Mouse (Mus musculus): ENCODE data around the gene Pakap. TPM values are rescaled to one million over a fixed set of nuclear protein-coding genes. Genes with fewer than 3 reads are reported as not detected.

Pakap gene
- polyA plus RNA-seq, 1 experiment from 2014 or later: 10.7 TPM

DNA sequence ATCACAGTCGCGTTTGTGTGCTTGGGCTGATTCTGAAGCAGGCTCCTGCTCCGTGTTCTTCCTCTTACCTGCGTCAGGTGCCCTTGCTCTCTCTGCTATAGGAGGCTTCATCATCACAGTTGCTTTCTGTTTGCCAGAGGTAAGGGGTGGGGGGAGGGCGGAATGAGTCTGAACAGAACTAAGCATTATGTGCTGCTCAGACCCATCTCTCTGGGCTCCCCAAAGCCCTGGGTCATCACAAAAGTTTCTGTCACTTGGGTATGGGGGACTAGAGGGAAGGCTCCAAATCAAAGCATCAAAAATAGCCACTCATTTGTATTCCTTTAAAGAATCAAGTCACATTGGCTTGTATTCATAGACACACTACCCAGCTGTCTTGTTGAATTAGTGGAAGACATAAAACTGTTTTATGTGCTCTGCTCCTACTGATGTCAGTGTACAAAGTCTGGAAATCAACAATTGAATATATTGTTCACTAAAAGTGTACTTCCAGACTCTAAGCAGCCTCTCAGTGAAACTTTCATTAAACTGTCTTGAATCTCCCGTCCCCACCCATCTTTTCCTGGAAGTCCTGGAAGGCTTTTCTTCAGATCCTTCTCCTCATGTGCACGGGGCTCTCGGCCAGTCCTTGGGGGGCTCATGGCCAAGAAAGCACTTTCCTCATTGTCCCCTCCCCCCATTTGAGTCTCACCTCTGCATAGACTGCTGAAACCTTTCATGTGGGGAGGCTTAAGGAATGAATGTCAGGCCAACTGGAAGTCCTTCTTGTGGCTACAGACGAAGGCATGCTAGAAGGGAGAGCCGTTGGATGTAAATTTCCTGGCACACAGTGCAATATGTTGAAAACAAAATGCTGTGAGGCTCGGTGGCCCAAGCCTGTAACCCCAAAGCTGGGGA, 135.8 kb downstream of the Pakap start:
- H3K27me3 ChIP-seq (ENCODE audit: control insufficient read depth, insufficient read depth, low read length): no peaks in the 10 kb centered on the region
- no peak overlapping the region for H3K4me2 ChIP-seq (ENCODE audit: low read length)
- H3K36me3 ChIP-seq (ENCODE audit: control insufficient read depth, insufficient read depth, low read length): no peaks in the 10 kb centered on the region
- no peak overlapping the region for H3K9ac ChIP-seq (replicated peaks; ENCODE audit: low read length)
- H3K4me1 ChIP-seq (ENCODE audit: control insufficient read depth, insufficient read depth, low read length): no peaks in the 10 kb centered on the region
- H3K27ac ChIP-seq (replicated peaks; ENCODE audit: low read depth, low read length): no peak overlapping the region
- WGBS: 73% methylated on average over 11 of the region's 11 CpGs
- H3K4me3 ChIP-seq (replicated peaks; ENCODE audit: low read depth, low read length): no peak overlapping the region
- DNase-seq (no peak), ATAC-seq (ENCODE audit: low FRiP score, low TSS enrichment) (no peak)
- H3K9me3 ChIP-seq (ENCODE audit: control insufficient read depth, low read length): no peaks in the 10 kb centered on the region

GRCm38 (mm10) chr4:57704575-57704974, 136.6 kb downstream of the Pakap start:
- DNase-seq: no peak

GRCm38 (mm10) chr4:57715849-57716248, 147.9 kb downstream of the Pakap start:
- Histone ChIP-seq H3K4me1 (ENCODE audit: control insufficient read depth, insufficient read depth, low read length) (no peaks in the 10 kb centered on the region), H3K9ac (replicated peaks; ENCODE audit: low read length) (no peak overlapping the region), H3K9me3 (ENCODE audit: control insufficient read depth, low read length) (no peaks in the 10 kb centered on the region), H3K27me3 (ENCODE audit: control insufficient read depth, insufficient read depth, low read length) (no peaks in the 10 kb centered on the region), H3K4me3 (replicated peaks; ENCODE audit: low read depth, low read length) (no peak overlapping the region), H3K27ac (replicated peaks; ENCODE audit: low read depth, low read length) (no peak overlapping the region), H3K36me3 (ENCODE audit: control insufficient read depth, insufficient read depth, low read length) (no peaks in the 10 kb centered on the region), H3K4me2 (ENCODE audit: low read length) (no peak overlapping the region)
- ATAC-seq (ENCODE audit: low FRiP score, low TSS enrichment): no peak
- no peak for DNase-seq

More at GRCm38 (mm10) chr4:57704575-57704974, 136.6 kb downstream of the Pakap start:
- H3K4me2 ChIP-seq (ENCODE audit: low read length): no peak overlapping the region
- H3K9ac ChIP-seq (replicated peaks; ENCODE audit: low read length): no peak overlapping the region
- H3K27ac ChIP-seq (replicated peaks; ENCODE audit: low read depth, low read length): no peak overlapping the region
- no peaks in the 10 kb centered on the region for H3K9me3 ChIP-seq (ENCODE audit: control insufficient read depth, low read length)
- H3K4me3 ChIP-seq (replicated peaks; ENCODE audit: low read depth, low read length): no peak overlapping the region
- ATAC-seq (ENCODE audit: low FRiP score, low TSS enrichment): no peak
- H3K4me1 ChIP-seq (ENCODE audit: control insufficient read depth, insufficient read depth, low read length): no peaks in the 10 kb centered on the region
- no peaks in the 10 kb centered on the region for H3K36me3 ChIP-seq (ENCODE audit: control insufficient read depth, insufficient read depth, low read length)
- 92% methylated on average over 7 of the region's 7 CpGs for WGBS
- H3K27me3 ChIP-seq (ENCODE audit: control insufficient read depth, insufficient read depth, low read length): no peaks in the 10 kb centered on the region

GRCm38 (mm10) chr4:57716735-57717134, 148.8 kb downstream of the Pakap start:
- no peak overlapping the region for H3K27ac ChIP-seq (replicated peaks; ENCODE audit: low read depth, low read length)
- H3K27me3 ChIP-seq (ENCODE audit: control insufficient read depth, insufficient read depth, low read length): no peaks in the 10 kb centered on the region
- H3K9me3 ChIP-seq (ENCODE audit: control insufficient read depth, low read length): no peaks in the 10 kb centered on the region
- no peaks in the 10 kb centered on the region for H3K36me3 ChIP-seq (ENCODE audit: control insufficient read depth, insufficient read depth, low read length)
- no peak overlapping the region for H3K4me3 ChIP-seq (replicated peaks; ENCODE audit: low read depth, low read length)
- 22% methylated on average over 4 of the region's 4 CpGs for WGBS
- no peak for ATAC-seq (ENCODE audit: low FRiP score, low TSS enrichment)
- no peak overlapping the region for H3K4me2 ChIP-seq (ENCODE audit: low read length)
- no peaks in the 10 kb centered on the region for H3K4me1 ChIP-seq (ENCODE audit: control insufficient read depth, insufficient read depth, low read length)
- peak; percentile 40 for DNase-seq
- no peak overlapping the region for H3K9ac ChIP-seq (replicated peaks; ENCODE audit: low read length)

GRCm38 (mm10) chr4:57717354-57717753, 149.4 kb downstream of the Pakap start, which contains the start of gene Akap2:
Akap2 (plus strand) TSS chr4:57717657.
- Histone ChIP-seq H3K4me1 (ENCODE audit: control insufficient read depth, insufficient read depth, low read length) (no peaks in the 10 kb centered on the region), H3K4me3 (replicated peaks; ENCODE audit: low read depth, low read length) (no peak within 1 kb of the TSS), H3K36me3 (ENCODE audit: control insufficient read depth, insufficient read depth, low read length) (no peaks in the 10 kb centered on the region), H3K27me3 (ENCODE audit: control insufficient read depth, insufficient read depth, low read length) (no peaks in the 10 kb centered on the region), H3K27ac (replicated peaks; ENCODE audit: low read depth, low read length) (no peak within 1 kb of the TSS), H3K9me3 (ENCODE audit: control insufficient read depth, low read length) (no peaks in the 10 kb centered on the region), H3K9ac (replicated peaks; ENCODE audit: low read length) (no peak within 1 kb of the TSS), H3K4me2 (ENCODE audit: low read length) (no peak within 1 kb of the TSS)
- ATAC-seq (ENCODE audit: low FRiP score, low TSS enrichment): no peak
- 73% methylated on average over 9 of the region's 9 CpGs for WGBS
- no peak for DNase-seq

- no peak overlapping the region for H3K4me2 ChIP-seq (ENCODE audit: low read length)
- H3K36me3 ChIP-seq (ENCODE audit: control insufficient read depth, insufficient read depth, low read length): no peaks in the 10 kb centered on the region
- no peak overlapping the region for H3K27ac ChIP-seq (replicated peaks; ENCODE audit: low read depth, low read length)
- DNase-seq: no peak
- ATAC-seq (ENCODE audit: low FRiP score, low TSS enrichment): no peak
- no peaks in the 10 kb centered on the region for H3K4me1 ChIP-seq (ENCODE audit: control insufficient read depth, insufficient read depth, low read length)
- WGBS: 91% methylated on average over 1 of the region's 1 CpGs
- no peak overlapping the region for H3K9ac ChIP-seq (replicated peaks; ENCODE audit: low read length)
- no peak overlapping the region for H3K4me3 ChIP-seq (replicated peaks; ENCODE audit: low read depth, low read length)
- H3K9me3 ChIP-seq (ENCODE audit: control insufficient read depth, low read length): no peaks in the 10 kb centered on the region
- H3K27me3 ChIP-seq (ENCODE audit: control insufficient read depth, insufficient read depth, low read length): no peaks in the 10 kb centered on the region
These were observed 151.4 kb downstream of the Pakap start for GRCm38 (mm10) chr4:57719370-57719769.

DNA sequence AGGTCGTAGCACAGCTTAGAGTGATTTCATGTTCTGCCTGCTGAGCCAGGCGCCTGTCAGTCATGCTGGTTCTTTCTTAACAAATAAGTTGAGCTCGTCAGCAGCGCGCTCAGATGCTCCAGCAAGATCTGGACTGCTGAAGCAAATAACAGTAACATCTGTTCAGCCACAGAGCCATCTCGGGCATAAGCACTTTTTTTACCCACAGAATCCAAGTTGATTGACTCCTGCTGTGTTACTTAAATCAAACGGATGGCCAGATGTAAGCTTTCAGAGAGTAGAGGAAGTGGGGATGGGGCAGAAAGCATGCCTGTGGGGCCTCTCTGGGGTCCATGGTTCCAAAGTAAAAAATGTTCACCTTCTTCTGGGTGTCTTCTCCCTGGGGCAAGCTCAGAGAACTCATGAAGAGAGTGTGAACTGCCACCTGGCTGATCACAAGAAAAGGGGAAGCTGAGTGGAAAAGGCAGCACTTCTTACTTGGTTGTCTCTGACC, 152.9 kb downstream of the Pakap start:
- DNase-seq: peak; percentile 44
- Histone ChIP-seq H3K27me3 (ENCODE audit: control insufficient read depth, insufficient read depth, low read length) (no peaks in the 10 kb centered on the region), H3K27ac (replicated peaks; ENCODE audit: low read depth, low read length) (no peak overlapping the region), H3K9me3 (ENCODE audit: control insufficient read depth, low read length) (no peaks in the 10 kb centered on the region), H3K4me2 (ENCODE audit: low read length) (no peak overlapping the region), H3K9ac (replicated peaks; ENCODE audit: low read length) (no peak overlapping the region), H3K4me1 (ENCODE audit: control insufficient read depth, insufficient read depth, low read length) (no peaks in the 10 kb centered on the region), H3K36me3 (ENCODE audit: control insufficient read depth, insufficient read depth, low read length) (no peaks in the 10 kb centered on the region), H3K4me3 (replicated peaks; ENCODE audit: low read depth, low read length) (no peak overlapping the region)
- WGBS: 17% methylated on average over 7 of the region's 7 CpGs
- no peak for ATAC-seq (ENCODE audit: low FRiP score, low TSS enrichment)

DNA sequence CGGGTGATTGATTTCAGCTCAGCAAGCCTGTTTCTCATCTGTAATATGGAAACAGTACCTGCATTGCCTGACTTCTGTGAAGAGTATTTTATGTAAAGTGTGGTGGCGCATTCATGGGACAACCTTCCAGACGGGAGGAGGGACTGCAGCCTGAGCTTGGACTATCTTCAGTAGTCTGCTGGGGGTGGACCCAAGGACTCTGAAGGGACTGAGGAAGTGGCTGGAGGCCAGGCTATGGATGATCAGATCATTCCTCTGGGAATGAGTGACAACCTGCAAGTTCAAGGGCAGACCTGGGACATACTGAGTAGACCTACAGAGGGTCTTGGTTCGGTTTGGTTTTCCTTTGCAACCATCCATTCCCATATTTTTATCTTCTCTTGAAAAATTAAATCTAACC, 154.3 kb downstream of the Pakap start:
- 91% methylated on average over 4 of the region's 4 CpGs for WGBS
- H3K4me3 ChIP-seq (replicated peaks; ENCODE audit: low read depth, low read length): no peak overlapping the region
- no peaks in the 10 kb centered on the region for H3K27me3 ChIP-seq (ENCODE audit: control insufficient read depth, insufficient read depth, low read length)
- ATAC-seq (ENCODE audit: low FRiP score, low TSS enrichment) (no peak), DNase-seq (no peak)
- no peak overlapping the region for H3K27ac ChIP-seq (replicated peaks; ENCODE audit: low read depth, low read length)
- no peaks in the 10 kb centered on the region for H3K36me3 ChIP-seq (ENCODE audit: control insufficient read depth, insufficient read depth, low read length)
- no peaks in the 10 kb centered on the region for H3K4me1 ChIP-seq (ENCODE audit: control insufficient read depth, insufficient read depth, low read length)
- no peak overlapping the region for H3K9ac ChIP-seq (replicated peaks; ENCODE audit: low read length)
- H3K4me2 ChIP-seq (ENCODE audit: low read length): no peak overlapping the region
- no peaks in the 10 kb centered on the region for H3K9me3 ChIP-seq (ENCODE audit: control insufficient read depth, low read length)

GRCm38 (mm10) chr4:57723659-57724058, 155.7 kb downstream of the Pakap start:
- no peak for DNase-seq
- no peak for ATAC-seq (ENCODE audit: low FRiP score, low TSS enrichment)
- Histone ChIP-seq H3K36me3 (ENCODE audit: control insufficient read depth, insufficient read depth, low read length) (no peaks in the 10 kb centered on the region), H3K9ac (replicated peaks; ENCODE audit: low read length) (no peak overlapping the region), H3K4me3 (replicated peaks; ENCODE audit: low read depth, low read length) (no peak overlapping the region), H3K9me3 (ENCODE audit: control insufficient read depth, low read length) (no peaks in the 10 kb centered on the region), H3K27me3 (ENCODE audit: control insufficient read depth, insufficient read depth, low read length) (no peaks in the 10 kb centered on the region), H3K4me2 (ENCODE audit: low read length) (no peak overlapping the region), H3K4me1 (ENCODE audit: control insufficient read depth, insufficient read depth, low read length) (no peaks in the 10 kb centered on the region), H3K27ac (replicated peaks; ENCODE audit: low read depth, low read length) (no peak overlapping the region)
- WGBS: 44% methylated on average over 2 of the region's 2 CpGs
